ENCODE assay signal across 19 mouse cellular contexts in genomic region chr8:117645486-117645885, GRCm38 (mm10). TPM values are rescaled to one million over a fixed set of nuclear protein-coding genes. Genes with fewer than 3 reads are reported as not detected.
DNase-seq lines count a peak whose midpoint lies in the region; ATAC-seq and TF ChIP-seq lines count a peak whose summit lies in the region.
"Had no signal": no experiment of that assay in that cellular context is flagged by ENCODE, and none has a peak within 500 bp of the region (broad histone marks: within the 10 kb centered on the region; RNA-seq: fewer than 3 reads in every experiment).

No protein-coding gene starts in this region.

- no peak overlapping the region for H3K4me3 ChIP-seq in liver, adult 2 months (ENCODE audit: insufficient read depth, low read depth, low read length)
- H3K4me3 ChIP-seq in liver, embryonic 11.5 days (ENCODE audit: low read depth, low read length), result no peak overlapping the region
- no peak overlapping the region for H3K4me3 ChIP-seq in liver, postnatal 0 days (ENCODE audit: low read depth, low read length)
- H3K4me3 ChIP-seq in liver, embryonic 12.5 days, result no peak overlapping the region
- H3K4me3 ChIP-seq in stomach, embryonic 15.5 days (replicated peaks), result no peak overlapping the region
- no peak overlapping the region for H3K4me3 ChIP-seq in stomach, postnatal 0 days (ENCODE audit: low read depth, low read length)
- H3K4me3 ChIP-seq in lung, postnatal 0 days (ENCODE audit: low read depth, low read length), result no peak overlapping the region
- H3K4me3 ChIP-seq: embryonic facial prominence, embryonic 10.5 days; embryonic facial prominence, embryonic 12.5 days; forebrain, embryonic 13.5 days had no signal

- H3K9me3 ChIP-seq in liver, embryonic 11.5 days (ENCODE audit: control insufficient read depth, low read length), result no peaks in the 10 kb centered on the region; the same call in 1 of the 2 replicates
- peaks cover 3% of the 10 kb centered on the region; the same call in 1 of the 2 replicates for H3K9me3 ChIP-seq in liver, postnatal 0 days (ENCODE audit: low read length)
- no peaks in the 10 kb centered on the region; the same call in 1 of the 2 replicates for H3K9me3 ChIP-seq in liver, embryonic 12.5 days (replicated peaks)
- H3K9me3 ChIP-seq in stomach, embryonic 15.5 days, result no peaks in the 10 kb centered on the region
- H3K9me3 ChIP-seq in stomach, postnatal 0 days (ENCODE audit: control insufficient read depth, low read length), result no peaks in the 10 kb centered on the region
- H3K9me3 ChIP-seq in lung, postnatal 0 days (ENCODE audit: low read length), result no peaks in the 10 kb centered on the region
- H3K9me3 ChIP-seq: embryonic facial prominence, embryonic 12.5 days; forebrain, embryonic 13.5 days had no signal

- no peaks in the 10 kb centered on the region for H3K27me3 ChIP-seq in liver, adult 2 months (ENCODE audit: control insufficient read depth, insufficient read depth, low read length)
- no peaks in the 10 kb centered on the region for H3K27me3 ChIP-seq in liver, embryonic 11.5 days (replicated peaks; ENCODE audit: control insufficient read depth, insufficient read depth, low read length)
- no peaks in the 10 kb centered on the region for H3K27me3 ChIP-seq in liver, postnatal 0 days (ENCODE audit: insufficient read depth, low read length)
- no peaks in the 10 kb centered on the region for H3K27me3 ChIP-seq in liver, embryonic 12.5 days (replicated peaks)
- no peaks in the 10 kb centered on the region for H3K27me3 ChIP-seq in stomach, embryonic 15.5 days (replicated peaks)
- no peaks in the 10 kb centered on the region for H3K27me3 ChIP-seq in stomach, postnatal 0 days (ENCODE audit: control insufficient read depth, insufficient read depth, low read length)
- no peaks in the 10 kb centered on the region for H3K27me3 ChIP-seq in lung, postnatal 0 days (replicated peaks; ENCODE audit: insufficient read depth, low read length)
- H3K27me3 ChIP-seq: CH12.LX; embryonic facial prominence, embryonic 12.5 days; forebrain, embryonic 13.5 days had no signal

- H3K4me2 ChIP-seq in liver, embryonic 11.5 days, result no peak overlapping the region
- no peak overlapping the region for H3K4me2 ChIP-seq in liver, postnatal 0 days (ENCODE audit: low read depth, low read length)
- H3K4me2 ChIP-seq in liver, embryonic 12.5 days, result no peak overlapping the region
- no peak overlapping the region for H3K4me2 ChIP-seq in stomach, embryonic 15.5 days
- no peak overlapping the region for H3K4me2 ChIP-seq in stomach, postnatal 0 days (replicated peaks; ENCODE audit: low read depth)
- H3K4me2 ChIP-seq in lung, postnatal 0 days (replicated peaks; ENCODE audit: low read depth, low read length), result no peak overlapping the region
- H3K4me2 ChIP-seq: embryonic facial prominence, embryonic 12.5 days; forebrain, embryonic 13.5 days had no signal

- TF ChIP-seq CTCF in liver, adult 2 months (IDR thresholded peaks at IDR 0.05; ENCODE audit: low read depth, low read length), result no peak
- no peak for TF ChIP-seq CTCF in liver, postnatal 0 days (IDR thresholded peaks at IDR 0.05; ENCODE audit: low read depth)
- TF ChIP-seq CTCF in stomach, postnatal 0 days (IDR thresholded peaks at IDR 0.05; ENCODE audit: low read depth), result no peak
- TF ChIP-seq CTCF in lung, postnatal 0 days (IDR thresholded peaks at IDR 0.05), result no peak

- ATAC-seq in liver, embryonic 11.5 days (replicated peaks; ENCODE audit: low FRiP score), result no peak
- ATAC-seq in liver, postnatal 0 days, result peak; percentile 88
- ATAC-seq in liver, embryonic 12.5 days, result no peak
- ATAC-seq in stomach, embryonic 15.5 days (ENCODE audit: insufficient read depth, low FRiP score, low read depth), result peak; percentile 67
- ATAC-seq in stomach, postnatal 0 days (ENCODE audit: low FRiP score, low TSS enrichment), result peak; percentile 82
- ATAC-seq in lung, postnatal 0 days, result no peak
- ATAC-seq: activated CD4-positive, CD25-positive, alpha-beta regulatory T cell, adult 4 months; CD4-positive, CD25-positive, alpha-beta regulatory T cell, adult 4 months; forebrain, embryonic 13.5 days had no signal

- no peak overlapping the region for H3K9ac ChIP-seq in liver, adult 2 months (ENCODE audit: low read depth, low read length)
- no peak overlapping the region for H3K9ac ChIP-seq in liver, embryonic 11.5 days (ENCODE audit: low read depth, low read length)
- H3K9ac ChIP-seq in liver, postnatal 0 days (replicated peaks), result no peak overlapping the region
- no peak overlapping the region for H3K9ac ChIP-seq in liver, embryonic 12.5 days
- no peak overlapping the region for H3K9ac ChIP-seq in stomach, embryonic 15.5 days
- H3K9ac ChIP-seq in stomach, postnatal 0 days (ENCODE audit: low read length), result no peak overlapping the region
- H3K9ac ChIP-seq in lung, postnatal 0 days (replicated peaks; ENCODE audit: low read depth), result no peak overlapping the region
- H3K9ac ChIP-seq: embryonic facial prominence, embryonic 12.5 days; forebrain, embryonic 13.5 days had no signal

- peak; percentile 86 for DNase-seq in liver, adult 2 months (ENCODE audit: extremely low read depth, low read depth, low spot score)
- DNase-seq in liver, embryonic 11.5 days (ENCODE audit: low spot score), result no peak
- no peak for DNase-seq in liver, postnatal 0 days
- peak; percentile 43 for DNase-seq in stomach, postnatal 0 days (ENCODE audit: low spot score)
- no peak for DNase-seq in lung, postnatal 0 days (ENCODE audit: low spot score)
- no peak for DNase-seq in kidney, postnatal 36 days
- DNase-seq: adrenal gland, adult 8-10 months; cerebellum, adult 11-12 months had no signal

- peak overlapping the region; percentile 86 for H3K27ac ChIP-seq in liver, adult 2 months (replicated peaks; ENCODE audit: insufficient read depth, low read depth, low read length)
- no peak overlapping the region for H3K27ac ChIP-seq in liver, embryonic 11.5 days (ENCODE audit: low read depth, low read length)
- peak overlapping the region; percentile 53 for H3K27ac ChIP-seq in liver, postnatal 0 days (ENCODE audit: low read depth)
- H3K27ac ChIP-seq in liver, embryonic 12.5 days, result no peak overlapping the region
- no peak overlapping the region for H3K27ac ChIP-seq in stomach, embryonic 15.5 days
- H3K27ac ChIP-seq in stomach, postnatal 0 days (replicated peaks), result peak overlapping the region; percentile 61
- no peak overlapping the region for H3K27ac ChIP-seq in lung, postnatal 0 days (ENCODE audit: low read length)
- H3K27ac ChIP-seq: embryonic facial prominence, embryonic 10.5 days; embryonic facial prominence, embryonic 12.5 days; forebrain, embryonic 13.5 days had no signal

- 15% methylated on average over 5 of the region's 5 CpGs for WGBS in liver, adult 2 months
- WGBS in liver, embryonic 11.5 days, result 59% methylated on average over 5 of the region's 5 CpGs
- 42% methylated on average over 5 of the region's 5 CpGs for WGBS in liver, postnatal 0 days (ENCODE audit: insufficient replicate concordance)
- 54% methylated on average over 5 of the region's 5 CpGs for WGBS in liver, embryonic 12.5 days (ENCODE audit: insufficient replicate concordance)
- WGBS in stomach, embryonic 15.5 days, result 55% methylated on average over 5 of the region's 5 CpGs
- 40% methylated on average over 5 of the region's 5 CpGs for WGBS in stomach, postnatal 0 days
- WGBS in lung, postnatal 0 days, result 36% methylated on average over 5 of the region's 5 CpGs

- H3K79me2 ChIP-seq in liver, adult 2 months (ENCODE audit: control insufficient read depth, insufficient read depth, low read length), result no peaks in the 10 kb centered on the region

- H3K4me1 ChIP-seq in liver, adult 2 months (ENCODE audit: control insufficient read depth, insufficient read depth, low read length), result peaks cover 21% of the 10 kb centered on the region
- no peaks in the 10 kb centered on the region for H3K4me1 ChIP-seq in liver, embryonic 11.5 days (replicated peaks; ENCODE audit: control insufficient read depth, insufficient read depth, low read length)
- H3K4me1 ChIP-seq in liver, postnatal 0 days (ENCODE audit: insufficient read depth), result no peaks in the 10 kb centered on the region
- no peaks in the 10 kb centered on the region for H3K4me1 ChIP-seq in liver, embryonic 12.5 days
- peaks cover 4% of the 10 kb centered on the region; the same call in 1 of the 2 replicates for H3K4me1 ChIP-seq in stomach, embryonic 15.5 days
- H3K4me1 ChIP-seq in stomach, postnatal 0 days (replicated peaks; ENCODE audit: control insufficient read depth, insufficient read depth), result no peaks in the 10 kb centered on the region
- no peaks in the 10 kb centered on the region for H3K4me1 ChIP-seq in lung, postnatal 0 days (ENCODE audit: insufficient read depth, low read depth, low read length)
- H3K4me1 ChIP-seq: embryonic facial prominence, embryonic 10.5 days; embryonic facial prominence, embryonic 12.5 days; forebrain, embryonic 13.5 days had no signal

- no peak; the same call in 1 of the 2 replicates for TF ChIP-seq EP300 in liver, postnatal 0 days (IDR thresholded peaks at IDR 0.05; ENCODE audit: low read depth)
- TF ChIP-seq EP300 in stomach, postnatal 0 days (optimal IDR thresholded peaks at IDR 0.05), result no peak
- no peak for TF ChIP-seq EP300 in lung, postnatal 0 days (IDR thresholded peaks at IDR 0.05)

- no peak for TF ChIP-seq POLR2A in liver, adult 2 months (IDR thresholded peaks at IDR 0.05; ENCODE audit: extremely low read depth, insufficient read depth, low read length)

- no peaks in the 10 kb centered on the region for H3K36me3 ChIP-seq in liver, adult 2 months (ENCODE audit: control insufficient read depth, insufficient read depth, low read length)
- no peaks in the 10 kb centered on the region for H3K36me3 ChIP-seq in liver, embryonic 11.5 days (ENCODE audit: control insufficient read depth, insufficient read depth, low read length)
- H3K36me3 ChIP-seq in liver, postnatal 0 days (replicated peaks; ENCODE audit: insufficient read depth, low read length), result no peaks in the 10 kb centered on the region
- no peaks in the 10 kb centered on the region for H3K36me3 ChIP-seq in liver, embryonic 12.5 days
- H3K36me3 ChIP-seq in stomach, embryonic 15.5 days, result no peaks in the 10 kb centered on the region
- H3K36me3 ChIP-seq in stomach, postnatal 0 days (ENCODE audit: control insufficient read depth, insufficient read depth, low read length), result no peaks in the 10 kb centered on the region
- H3K36me3 ChIP-seq in lung, postnatal 0 days (ENCODE audit: insufficient read depth, low read length), result no peaks in the 10 kb centered on the region
- H3K36me3 ChIP-seq: embryonic facial prominence, embryonic 10.5 days; embryonic facial prominence, embryonic 12.5 days; G1E had no signal

RNA-seq across cellular contexts. Expression of gene Sdr42e1, which starts 28.0 kb away (rescaled TPM):
- total RNA-seq in liver, adult 2 months (2014; rRNA removed), result 56.5 and 77.6 TPM in 2 replicates
- polyA plus RNA-seq in liver, adult 2 months (2012; rRNA removed), result 124 and 131 TPM in 2 replicates
- 1.0 and 1.7 TPM in 2 replicates for polyA plus RNA-seq in liver, embryonic 11.5 days (2014; fragmentation: Nextera tagmentation; extraction: Ambion mirVana)
- 12.6 and 12.8 TPM in 2 replicates for polyA plus RNA-seq in liver, postnatal 0 days (2015; fragmentation: Nextera tagmentation; extraction: Ambion mirVana)
- 0.91 and 1.4 TPM in 2 replicates for polyA plus RNA-seq in liver, embryonic 12.5 days (2016; fragmentation: Nextera tagmentation; extraction: Ambion mirVana)
- 7.2 TPM in 2 replicates for polyA plus RNA-seq in stomach, embryonic 15.5 days (2015; fragmentation: Nextera tagmentation; extraction: Ambion mirVana)
- 24.2 and 28.8 TPM in 2 replicates for polyA plus RNA-seq in stomach, postnatal 0 days (2015; fragmentation: Nextera tagmentation; extraction: Ambion mirVana)
- 3.1 and 3.4 TPM in 2 replicates for polyA plus RNA-seq in lung, postnatal 0 days (2015; fragmentation: Nextera tagmentation; extraction: Ambion mirVana)
- polyA plus RNA-seq: forebrain, embryonic 11.5 days; G1E had no signal

RNA-seq across cellular contexts. Expression of gene Hsd17b2, which starts 56.2 kb away (rescaled TPM):
- total RNA-seq in liver, adult 2 months (2014; rRNA removed), result 228 and 380 TPM in 2 replicates
- polyA plus RNA-seq in liver, adult 2 months (2012; rRNA removed), result 234 and 259 TPM in 2 replicates
- 13.8 and 15.6 TPM in 2 replicates for polyA plus RNA-seq in liver, embryonic 11.5 days (2014; fragmentation: Nextera tagmentation; extraction: Ambion mirVana)
- 189 and 204 TPM in 2 replicates for polyA plus RNA-seq in liver, postnatal 0 days (2015; fragmentation: Nextera tagmentation; extraction: Ambion mirVana)
- polyA plus RNA-seq in liver, embryonic 12.5 days (2016; fragmentation: Nextera tagmentation; extraction: Ambion mirVana), result 20.9 and 23.6 TPM in 2 replicates
- 21.5 and 23.7 TPM in 2 replicates for polyA plus RNA-seq in stomach, embryonic 15.5 days (2015; fragmentation: Nextera tagmentation; extraction: Ambion mirVana)
- polyA plus RNA-seq in stomach, postnatal 0 days (2015; fragmentation: Nextera tagmentation; extraction: Ambion mirVana), result 113 and 124 TPM in 2 replicates
- 0.16 and 0.24 TPM in 2 replicates for polyA plus RNA-seq in lung, postnatal 0 days (2015; fragmentation: Nextera tagmentation; extraction: Ambion mirVana)
- total RNA-seq: adrenal gland, adult 18-20 months; adrenal gland, adult 8-10 months; CH12.LX had no signal
- polyA plus RNA-seq: activated CD4-positive, CD25-positive, alpha-beta regulatory T cell, adult 4 months; embryonic facial prominence, embryonic 10.5 days; embryonic facial prominence, embryonic 12.5 days; forebrain, embryonic 11.5 days; G1E had no signal

Comparison
In these comparisons a context has a peak if more than half of its experiments do, and no peak if none do; other contexts are left out.
1. DNase-seq: peak in liver, adult 2 months (single experiment) and stomach, postnatal 0 days (single experiment); none in liver, embryonic 11.5 days (single experiment), liver, postnatal 0 days (single experiment), lung, postnatal 0 days (single experiment) and kidney, postnatal 36 days (0 of 2).
2. H3K27ac ChIP-seq: peak in liver, adult 2 months (single experiment), liver, postnatal 0 days (single experiment) and stomach, postnatal 0 days (single experiment); none in liver, embryonic 11.5 days (single experiment), liver, embryonic 12.5 days (single experiment), stomach, embryonic 15.5 days (single experiment) and lung, postnatal 0 days (single experiment).
3. ATAC-seq: peak in liver, postnatal 0 days (single experiment), stomach, embryonic 15.5 days (single experiment) and stomach, postnatal 0 days (single experiment); none in liver, embryonic 11.5 days (single experiment), liver, embryonic 12.5 days (single experiment) and lung, postnatal 0 days (single experiment).
4. RNA of gene Hsd17b2, which starts 56.2 kb away (polyA plus RNA-seq): 234 to 259 TPM in liver, adult 2 months, 189 to 204 TPM in liver, postnatal 0 days, 113 to 124 TPM in stomach, postnatal 0 days, 21.5 to 23.7 TPM in stomach, embryonic 15.5 days, 20.9 to 23.6 TPM in liver, embryonic 12.5 days and 13.8 to 15.6 TPM in liver, embryonic 11.5 days; 0.16 to 0.24 TPM in lung, postnatal 0 days; every median in the first group is over 10 times any median in the second.